Mouse (Mus musculus) cerebellum, adult 2 months (tissue): ENCODE data around the gene Rapgefl1.

ENCODE experiments used
- CTCF ChIP-seq: fragments of 200-500 bp; IDR thresholded peaks from 2 replicates; pipeline ENCODE4 v1.5.1; 2011; ENCODE audit warnings: low read depth, mild to moderate bottlenecking, control low read depth, low read length, moderate library complexity, borderline replicate concordance; ENCODE audit not compliant: insufficient read depth
- POLR2A ChIP-seq: fragments of 200-500 bp; IDR thresholded peaks from 2 replicates; pipeline ENCODE4 v1.6.1; 2011; ENCODE audit warnings: low read length, control low read depth, borderline replicate concordance; ENCODE audit not compliant: insufficient read depth

DNA sequence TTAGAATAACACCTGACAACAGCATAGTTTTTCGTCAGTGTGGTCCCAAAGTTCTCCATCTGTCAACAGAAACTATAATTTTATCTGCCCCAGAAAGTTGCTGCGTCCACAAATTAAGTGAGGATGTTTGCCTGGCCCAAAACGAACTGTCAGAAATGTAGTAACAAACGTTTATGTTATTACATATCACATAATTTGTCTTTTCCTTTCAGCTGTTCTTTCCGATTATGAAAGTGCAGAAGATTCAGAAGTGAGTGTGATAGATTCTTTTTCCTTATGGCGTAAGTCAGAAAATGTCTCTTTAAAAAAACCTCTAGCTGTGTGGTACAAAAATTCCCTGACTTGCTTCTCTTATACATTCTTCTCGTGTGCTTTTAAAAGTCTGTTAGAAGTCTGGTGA lies 25.9 kb upstream of the Rapgefl1 start:
- TF ChIP-seq CTCF (no peak), POLR2A (no peak)
